Mouse (Mus musculus) Patski (cell line): Measurements from ENCODE around the gene Iqschfp. TPM values are rescaled to one million over a fixed set of nuclear protein-coding genes. Genes with fewer than 3 reads are reported as not detected.

ENCODE experiments used
- ATAC-seq: fragments of 100-300 bp; one replicate; pipeline ENCODE4 v1.8.0; 2021
- CTCF ChIA-PET: fragments of 350-600 bp; sonication (Branson Sonifier 250); formaldehyde crosslinking; loops from one replicate; lab custom pipeline; 2022; ENCODE audit warnings: inconsistent platforms; lab: Charles Lee
- POLR2A ChIA-PET: fragments of 350-600 bp; sonication (Branson Sonifier 250); formaldehyde crosslinking; loops from one replicate; lab custom pipeline; 2022; ENCODE audit warnings: antibody characterized with exemption, inconsistent platforms; lab: Charles Lee
- DNase-seq: peaks from one replicate; pipeline ENCODE4 v3.0.0-alpha.2; 2011; ENCODE audit warnings: low read depth, low spot score
- H3K27me3 ChIP-seq: fragments of 371-371 bp; one replicate; pipeline ENCODE4 v1.5.1; 2021
- CTCF ChIP-seq: fragments of 100-300 bp; IDR thresholded peaks from one replicate; pipeline ENCODE4 v1.5.1; 2021
- in situ Hi-C: fragments of 300-500 bp; cut with MboI; formaldehyde crosslinking; loops from 3 replicates; pipeline ENCODE4 v1.11.1; 2018; ENCODE audit warnings: low pct_unique_long_range_greater_than_20kb, mixed read lengths
- polyA plus RNA-seq: library from polyadenylated mRNA; unstranded; gene quantifications from one replicate; pipeline ENCODE4 v1.2.3, GENCODE M21; 2021

Iqschfp gene
- polyA plus RNA-seq, 1 experiment from 2014 or later: not detected

- in situ Hi-C loops: no loop called here
- ChIA-PET POLR2A (interaction anchor here (0.6 to 1.0 kb wide), 2 partner anchors 10 to 31 kb away, joined by 3 read pairs; no protein-coding TSS in a partner anchor), CTCF (interaction anchor here (2.0 to 5.8 kb wide), 2 partner anchors 9 to 10 kb away, joined by 9 to 47 read pairs; no protein-coding TSS in a partner anchor)
- H3K27me3 ChIP-seq: no peaks in the 10 kb centered on the region
- no peak for DNase-seq
- no peak for TF ChIP-seq CTCF
- peak; percentile 44 for ATAC-seq
Observed at GRCm38 (mm10) chr3:68525361-68525878, 633.4 kb downstream of the Iqschfp start.

DNA sequence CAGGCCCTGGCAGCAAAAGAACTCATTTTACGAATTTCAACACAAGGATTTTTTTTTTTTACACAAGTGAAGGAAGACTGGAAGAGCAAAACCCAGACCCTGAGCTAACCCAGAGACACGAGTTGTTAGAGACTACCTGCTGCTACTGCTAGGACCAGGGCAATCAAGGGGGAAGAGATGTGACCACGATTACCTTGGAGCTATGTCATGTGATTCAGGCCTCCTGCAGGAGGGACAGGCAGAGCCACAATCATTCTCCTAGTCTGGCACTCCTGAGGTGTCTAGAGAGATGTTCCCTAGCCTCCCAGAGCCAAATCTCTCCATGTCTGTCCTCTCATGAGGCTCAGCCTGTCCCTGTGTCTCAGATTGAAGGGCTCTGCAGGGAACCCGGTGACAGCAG lies 634.4 kb downstream of the Iqschfp start:
- DNase-seq (no peak), ATAC-seq (peak; percentile 44)
- in situ Hi-C loops: no loop called here
- ChIA-PET POLR2A (interaction anchor here (1.0 kb wide), 1 partner anchor 9 kb away, joined by 3 read pairs; no protein-coding TSS in a partner anchor), CTCF (interaction anchor here (2.0 to 5.8 kb wide), 2 partner anchors 8 to 11 kb away, joined by 9 to 47 read pairs; no protein-coding TSS in a partner anchor)
- no peaks in the 10 kb centered on the region for H3K27me3 ChIP-seq
- no peak for TF ChIP-seq CTCF

GRCm38 (mm10) chr3:68527182-68527581 lies 635.1 kb downstream of the Iqschfp start:
- ChIA-PET POLR2A (interaction anchor here (0.6 to 0.7 kb wide), 3 partner anchors 9 to 559 kb away, joined by 3 read pairs; no protein-coding TSS in a partner anchor), CTCF (interaction anchor here (5.8 kb wide), 1 partner anchor 11 kb away, joined by 47 read pairs; no protein-coding TSS in a partner anchor)
- no peaks in the 10 kb centered on the region for H3K27me3 ChIP-seq
- DNase-seq (no peak), ATAC-seq (no peak)
- TF ChIP-seq CTCF: no peak
- in situ Hi-C loops: no loop called here

DNA sequence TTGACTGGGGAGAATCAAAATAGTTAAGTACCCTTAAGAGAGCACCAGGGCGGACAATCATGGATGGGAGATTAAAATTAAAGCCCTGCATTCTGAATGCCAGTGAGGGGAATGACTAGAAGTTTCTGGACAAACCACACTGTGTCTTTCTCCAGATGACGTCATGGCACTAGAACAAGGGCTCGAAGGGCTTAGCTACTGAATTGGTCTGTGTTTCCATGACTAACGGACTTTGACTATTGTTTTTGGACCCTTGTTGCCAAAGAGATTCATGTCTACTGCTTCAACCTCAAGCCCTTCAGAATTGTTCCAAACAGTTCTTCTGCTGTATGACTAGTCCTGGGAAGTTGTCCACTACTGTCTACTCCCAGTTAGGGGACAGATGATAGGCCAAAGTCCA lies 639.9 kb downstream of the Iqschfp start:
- ChIA-PET CTCF (interaction anchor here (0.9 kb wide), 1 partner anchor 16 kb away, joined by 3 read pairs; no protein-coding TSS in a partner anchor), POLR2A (no interaction called here)
- no peaks in the 10 kb centered on the region for H3K27me3 ChIP-seq
- TF ChIP-seq CTCF: no peak
- DNase-seq: no peak
- ATAC-seq: no peak
- in situ Hi-C loops: no loop called here

GRCm38 (mm10) chr3:68534571-68535051 lies 642.6 kb downstream of the Iqschfp start:
- no peaks in the 10 kb centered on the region for H3K27me3 ChIP-seq
- DNase-seq (peak; percentile 85), ATAC-seq (peak; percentile 92)
- TF ChIP-seq CTCF: no peak
- ChIA-PET POLR2A (interaction anchor here (0.7 to 3.2 kb wide), 7 partner anchors 11 to 64 kb away, joined by 4 to 22 read pairs (median 5); no protein-coding TSS in a partner anchor), CTCF (interaction anchor here (0.9 to 2.7 kb wide), 11 partner anchors 9 to 477 kb away, joined by 3 to 13 read pairs (median 5); no protein-coding TSS in a partner anchor)
- in situ Hi-C loops: no loop called here

DNA sequence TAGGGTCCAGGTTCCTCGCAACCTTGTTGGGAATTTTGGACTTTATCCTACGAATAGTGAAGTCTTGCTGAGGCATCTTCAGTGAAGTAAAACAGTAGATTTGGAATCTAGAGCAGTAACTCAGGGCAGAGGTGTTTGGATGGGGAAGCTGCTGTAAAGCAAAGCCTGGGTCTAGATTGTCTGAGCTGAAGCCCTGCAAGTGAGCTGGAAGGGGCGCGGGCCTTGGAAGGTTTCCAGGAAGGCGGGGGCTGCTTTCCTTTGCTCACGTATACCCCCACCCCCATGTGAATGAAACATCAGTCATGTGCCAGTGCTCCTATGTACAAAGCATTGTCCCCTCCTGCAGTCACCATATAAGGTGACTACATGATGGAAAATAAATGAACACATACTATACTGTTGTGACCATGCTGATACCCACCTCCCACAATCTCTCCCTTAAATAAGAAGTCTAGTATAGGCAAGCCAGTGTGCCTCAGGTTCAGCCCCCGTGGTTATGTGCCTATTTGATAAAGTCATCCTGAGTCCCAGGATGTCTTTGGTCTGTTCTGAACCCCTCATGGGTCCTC lies 643.2 kb downstream of the Iqschfp start:
- POLR2A ChIA-PET: interaction anchor here (0.8 to 3.2 kb wide), 9 partner anchors 9 to 66 kb away, joined by 3 to 22 read pairs (median 5); no protein-coding TSS in a partner anchor
- ATAC-seq: no peak

DNA sequence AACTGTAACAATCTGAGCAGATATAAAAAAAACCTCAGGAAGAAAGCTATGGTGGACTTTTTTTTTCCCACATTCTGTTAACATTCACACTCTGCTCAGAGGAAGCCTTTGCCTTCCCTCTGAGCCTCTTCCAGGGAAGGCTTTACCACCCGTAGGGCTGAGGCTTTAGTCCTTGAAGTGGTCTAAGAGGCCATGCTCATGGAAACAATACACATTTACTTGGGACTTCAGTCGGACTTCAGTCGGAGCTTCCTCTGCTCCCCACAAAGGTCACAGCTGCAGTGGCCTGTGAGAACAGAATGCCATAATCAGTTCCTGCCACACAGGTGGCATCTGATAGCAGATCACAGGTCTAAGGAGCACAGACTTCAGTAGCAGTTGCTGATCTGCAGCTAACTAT lies 644.0 kb downstream of the Iqschfp start:
- CTCF ChIA-PET: interaction anchor here (1.0 to 2.7 kb wide), 8 partner anchors 10 to 66 kb away, joined by 3 to 11 read pairs (median 3); no protein-coding TSS in a partner anchor
- DNase-seq: no peak
- no peak for ATAC-seq
- in situ Hi-C loops: no loop called here
- TF ChIP-seq CTCF: no peak
- POLR2A ChIA-PET: interaction anchor here (0.8 to 3.2 kb wide), 6 partner anchors 10 to 66 kb away, joined by 3 to 22 read pairs (median 4); no protein-coding TSS in a partner anchor
- no peaks in the 10 kb centered on the region for H3K27me3 ChIP-seq

More for the DNA sequence above, 643.2 kb downstream of the Iqschfp start:
- DNase-seq: no peak
- CTCF ChIA-PET: interaction anchor here (0.9 to 2.7 kb wide), 14 partner anchors 8 to 477 kb away, joined by 3 to 13 read pairs (median 4); no protein-coding TSS in a partner anchor
- H3K27me3 ChIP-seq: no peaks in the 10 kb centered on the region
- no peak for TF ChIP-seq CTCF
- in situ Hi-C loops: no loop called here

GRCm38 (mm10) chr3:68541688-68542087 lies 649.7 kb downstream of the Iqschfp start:
- ChIA-PET POLR2A (interaction anchor here (1.1 to 2.4 kb wide), 3 partner anchors 47 to 73 kb away, joined by 3 to 8 read pairs (median 7); no protein-coding TSS in a partner anchor), CTCF (interaction anchor here (1.2 to 11.0 kb wide), 6 partner anchors 17 to 483 kb away, joined by 3 to 102 read pairs (median 22); no protein-coding TSS in a partner anchor)
- in situ Hi-C loops: loop anchor here (5.0 to 10.0 kb wide), 3 partner anchors 49 to 917 kb away; no protein-coding TSS in a partner anchor
- H3K27me3 ChIP-seq: no peaks in the 10 kb centered on the region
- TF ChIP-seq CTCF: no peak
- DNase-seq (no peak), ATAC-seq (no peak)

- ChIA-PET CTCF (interaction anchor here (0.7 to 11.0 kb wide), 17 partner anchors 8 to 486 kb away, joined by 3 to 102 read pairs (median 4); no protein-coding TSS in a partner anchor), POLR2A (interaction anchor here (0.7 to 2.4 kb wide), 6 partner anchors 42 to 74 kb away, joined by 3 to 8 read pairs (median 4); no protein-coding TSS in a partner anchor)
- H3K27me3 ChIP-seq: no peaks in the 10 kb centered on the region
- TF ChIP-seq CTCF: peak; percentile 97
- DNase-seq (peak; percentile 68), ATAC-seq (peak; percentile 88)
- in situ Hi-C loops: loop anchor here (5.0 to 10.0 kb wide), 3 partner anchors 51 to 918 kb away; no protein-coding TSS in a partner anchor
Observed at GRCm38 (mm10) chr3:68542944-68543501, 651.0 kb downstream of the Iqschfp start.
